Mouse (Mus musculus) heart, embryonic 11.5 days (tissue): Measurements from ENCODE around the gene Acp5. TPM values are rescaled to one million over a fixed set of nuclear protein-coding genes. Genes with fewer than 3 reads are reported as not detected.

Experiments used
- ATAC-seq: fragments of 200-750 bp; cut with Nextera tagmentation; replicated peaks from 2 replicates; pipeline ENCODE4 v1.8.0; 2017; ENCODE audit warnings: moderate library complexity; ENCODE audit not compliant: insufficient number of reproducible peaks, low FRiP score, low TSS enrichment
- H3K27ac ChIP-seq: fragments of 300-500 bp; sonication (generic); 2 replicates; pipeline ENCODE4 v1.5.1; 2014; ENCODE audit warnings: mild to moderate bottlenecking, low read depth, low read length
- H3K27me3 ChIP-seq: fragments of 300-500 bp; sonication (generic); 2 replicates; pipeline ENCODE4 v1.6.1; 2014; ENCODE audit warnings: mild to moderate bottlenecking, low read length, mixed read lengths; ENCODE audit not compliant: control insufficient read depth, insufficient read depth
- H3K36me3 ChIP-seq: fragments of 300-500 bp; sonication (generic); 2 replicates; pipeline ENCODE4 v1.6.1; 2014; ENCODE audit warnings: mild to moderate bottlenecking, low read length, moderate library complexity, mixed read lengths; ENCODE audit not compliant: control insufficient read depth, insufficient read depth
- H3K4me1 ChIP-seq: fragments of 300-500 bp; sonication (generic); 2 replicates; pipeline ENCODE4 v1.6.1; 2014; ENCODE audit warnings: low read length; ENCODE audit not compliant: control insufficient read depth, insufficient read depth
- H3K4me2 ChIP-seq: fragments of 300-500 bp; sonication (generic); 2 replicates; pipeline ENCODE4 v1.6.1; 2014; ENCODE audit warnings: mild to moderate bottlenecking, moderate library complexity
- H3K4me3 ChIP-seq: fragments of 300-500 bp; sonication (generic); 2 replicates; pipeline ENCODE4 v1.5.1; 2014; ENCODE audit warnings: low read depth, low read length
- H3K9ac ChIP-seq: fragments of 300-500 bp; sonication (generic); 2 replicates; pipeline ENCODE4 v1.6.1; 2014; ENCODE audit warnings: mild to moderate bottlenecking, low read depth, low read length, moderate library complexity
- H3K9me3 ChIP-seq: fragments of 300-500 bp; sonication (generic); replicated peaks from 2 replicates; pipeline ENCODE4 v1.6.1; 2016; ENCODE audit warnings: low read length; ENCODE audit not compliant: control insufficient read depth
- WGBS: fragments of 180-500 bp; shearing (Covaris S2); extraction: QIAGEN DNeasy Blood & Tissue Kit; methylation state at CpG from one replicate; pipeline ENCODE4 v1.1.7; 2014; ENCODE audit not compliant: insufficient replicate concordance; 5-methylcytosine and 5-hydroxymethylcytosine counted together
- polyA plus RNA-seq: library from polyadenylated mRNA; unstranded; fragments of >200 nt; fragmentation: Nextera tagmentation; extraction: Ambion mirVana; gene quantifications from 2 replicates; pipeline ENCODE4 v1.2.1, GENCODE M21; 2014

Gene Acp5
- polyA plus RNA-seq, 1 experiment from 2014 or later, result 68.9 TPM

DNA sequence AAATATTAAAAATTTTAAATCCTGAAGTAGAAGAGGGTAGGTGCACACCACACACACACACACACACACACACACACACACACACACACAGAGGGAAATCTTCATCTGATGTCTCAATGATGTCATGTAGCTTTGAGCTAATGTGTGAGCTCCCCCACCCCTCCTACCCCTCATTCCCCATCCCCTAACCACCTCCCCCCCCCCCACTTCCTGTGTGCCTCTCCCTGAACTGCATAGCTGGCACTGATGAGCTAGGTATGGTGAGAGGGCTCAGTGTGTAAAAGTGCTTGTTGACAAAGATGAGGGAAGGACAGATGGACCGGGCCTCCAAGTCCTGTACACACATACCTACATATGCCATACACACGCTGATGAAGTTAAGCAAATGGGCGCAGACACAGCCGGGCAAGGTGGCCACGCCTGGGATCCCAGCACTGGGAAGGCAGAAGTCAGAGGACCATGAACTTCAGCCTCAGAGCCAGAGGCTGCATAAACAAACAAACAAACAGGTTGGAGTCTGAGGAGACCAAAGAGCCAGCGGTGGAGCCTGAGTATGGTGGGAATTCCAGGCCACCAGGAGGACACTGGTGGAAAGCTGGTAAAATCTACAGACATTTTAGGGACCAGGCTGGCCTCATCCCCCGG is 1.1 kb downstream of the Acp5 start:
- peaks cover 3% of the 10 kb centered on the region for H3K27me3 ChIP-seq
- WGBS, result 68% methylated on average over 7 of the region's 7 CpGs
- H3K9me3 ChIP-seq, result no peaks in the 10 kb centered on the region
- H3K27ac ChIP-seq, result peak overlapping the region; percentile 75; the same call in 1 of the 2 replicates
- peak overlapping the region; percentile 87 for H3K4me2 ChIP-seq
- peaks cover 9% of the 10 kb centered on the region for H3K4me1 ChIP-seq
- peak overlapping the region; percentile 64 for H3K9ac ChIP-seq
- ATAC-seq, result no peak
- H3K4me3 ChIP-seq, result peak overlapping the region; percentile 45
- H3K36me3 ChIP-seq, result no peaks in the 10 kb centered on the region

DNA sequence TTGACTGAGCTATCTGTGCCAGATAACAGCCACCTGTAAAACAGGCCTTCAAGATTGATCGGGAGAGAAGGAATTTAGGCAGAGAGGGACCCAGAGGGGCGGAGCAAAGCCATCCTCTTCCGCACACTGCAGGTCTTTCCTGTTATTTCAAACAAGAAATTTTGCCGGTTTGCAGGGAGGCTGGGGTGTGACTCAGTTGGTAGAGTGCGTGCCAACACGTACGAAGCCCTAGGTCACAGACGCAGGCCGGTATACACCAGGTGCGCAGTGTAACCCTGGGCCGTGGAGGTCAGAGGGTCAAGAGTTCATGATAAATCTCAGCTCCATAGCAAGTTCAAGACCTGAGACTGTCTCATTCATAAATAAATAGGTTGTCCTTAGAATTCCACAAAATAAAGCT is 3.3 kb downstream of the Acp5 start:
- Histone ChIP-seq H3K36me3 (no peaks in the 10 kb centered on the region), H3K27ac (no peak overlapping the region), H3K4me1 (peaks cover 9% of the 10 kb centered on the region), H3K27me3 (no peaks in the 10 kb centered on the region; the same call in none of the 2 replicates), H3K9ac (peak overlapping the region; percentile 69), H3K9me3 (no peaks in the 10 kb centered on the region), H3K4me3 (peak overlapping the region; percentile 45), H3K4me2 (peak overlapping the region; percentile 87)
- WGBS, result 36% methylated on average over 11 of the region's 11 CpGs
- ATAC-seq, result no peak

DNA sequence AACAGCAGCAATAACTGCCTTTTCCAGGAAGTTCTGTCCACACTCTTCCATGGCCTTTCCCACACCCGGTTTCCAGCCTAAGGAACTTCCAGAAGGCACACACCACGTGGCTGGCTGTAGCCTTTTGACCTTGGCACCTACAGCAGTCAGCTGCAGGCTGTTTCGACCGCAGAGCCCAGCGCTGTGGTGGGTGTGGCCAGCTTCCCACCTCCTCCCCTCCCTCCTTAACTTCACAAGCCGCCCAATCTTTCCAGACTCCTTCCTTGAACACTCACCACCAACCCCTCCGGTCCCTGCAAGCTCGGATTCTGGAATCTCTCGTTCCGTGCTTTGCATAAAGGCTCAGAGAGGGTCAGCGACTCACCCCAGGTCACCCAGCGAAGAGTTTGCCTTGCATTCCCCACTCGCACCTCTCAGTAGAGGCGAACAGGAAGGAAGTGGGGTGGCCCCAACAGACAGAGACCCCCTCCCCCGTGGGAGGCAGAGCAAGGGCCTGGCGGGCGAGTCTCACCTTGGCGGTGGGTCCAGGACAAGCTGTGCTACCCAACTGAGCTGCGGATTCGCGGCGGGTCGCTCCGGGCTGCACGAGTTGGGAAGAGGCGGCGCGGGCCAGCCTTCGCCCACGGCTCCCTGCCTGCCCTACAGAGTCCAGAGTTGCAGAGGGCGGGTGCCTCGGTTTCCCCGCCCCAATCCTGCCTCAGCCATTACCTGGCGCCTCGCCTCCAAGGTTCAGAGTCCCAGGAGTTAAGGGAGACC is 4.1 kb downstream of the Acp5 start:
- 2% methylated on average over 35 of the region's 35 CpGs for WGBS
- H3K36me3 ChIP-seq, result no peaks in the 10 kb centered on the region

DNA sequence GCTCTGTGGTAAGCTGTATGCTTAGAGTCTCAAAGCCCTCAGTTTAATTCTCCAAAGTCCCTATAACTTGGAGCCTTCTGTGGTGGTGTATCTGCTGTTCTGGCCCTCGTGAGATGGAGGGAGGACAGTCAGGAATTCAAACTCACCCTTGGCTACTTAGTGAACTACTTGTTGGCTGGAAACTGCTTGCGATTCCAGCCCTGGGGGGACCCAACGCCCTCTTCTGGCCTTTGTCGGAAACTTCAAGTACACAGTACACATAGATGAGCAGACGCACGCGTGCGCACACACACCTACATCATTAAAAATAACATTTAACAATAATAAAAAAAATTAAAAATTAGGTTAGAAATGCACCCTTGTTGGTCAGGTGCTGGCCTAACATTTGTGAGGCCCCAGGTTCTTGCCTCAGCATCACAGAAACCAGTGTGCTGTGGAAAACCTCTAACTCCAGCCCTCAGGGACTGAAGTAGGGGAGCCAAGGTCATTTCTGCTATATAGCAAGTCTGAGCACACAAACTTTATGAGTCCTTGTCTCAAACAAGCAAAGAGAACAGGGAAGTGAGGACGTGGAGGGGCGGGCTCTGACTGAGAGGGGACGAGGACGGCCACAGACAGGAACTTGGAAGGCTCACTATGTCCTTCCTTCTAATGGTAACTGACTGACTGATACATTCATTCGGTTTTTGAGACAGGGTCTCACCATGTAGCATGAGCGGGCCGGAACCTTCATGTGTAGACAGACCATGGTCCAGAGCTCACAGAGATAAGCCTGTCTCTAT is 10.1 kb downstream of the Acp5 start:
- Histone ChIP-seq H3K4me3 (no peak overlapping the region), H3K36me3 (no peaks in the 10 kb centered on the region), H3K4me1 (no peaks in the 10 kb centered on the region), H3K4me2 (no peak overlapping the region), H3K9me3 (no peaks in the 10 kb centered on the region), H3K27ac (no peak overlapping the region), H3K9ac (no peak overlapping the region), H3K27me3 (no peaks in the 10 kb centered on the region; the same call in 1 of the 2 replicates)
- no peak for ATAC-seq
- 86% methylated on average over 15 of the region's 15 CpGs for WGBS

More for the DNA sequence above, 4.1 kb downstream of the Acp5 start:
- H3K9me3 ChIP-seq, result no peaks in the 10 kb centered on the region
- H3K4me3 ChIP-seq, result peak overlapping the region; percentile 45
- H3K4me2 ChIP-seq, result peak overlapping the region; percentile 87
- peaks cover 9% of the 10 kb centered on the region for H3K4me1 ChIP-seq
- ATAC-seq, result 0 out of 2 replicates have a peak, but pooled peaks have one; percentile 24
- H3K27me3 ChIP-seq, result no peaks in the 10 kb centered on the region; the same call in none of the 2 replicates
- peak overlapping the region; percentile 69 for H3K9ac ChIP-seq
- H3K27ac ChIP-seq, result no peak overlapping the region

DNA sequence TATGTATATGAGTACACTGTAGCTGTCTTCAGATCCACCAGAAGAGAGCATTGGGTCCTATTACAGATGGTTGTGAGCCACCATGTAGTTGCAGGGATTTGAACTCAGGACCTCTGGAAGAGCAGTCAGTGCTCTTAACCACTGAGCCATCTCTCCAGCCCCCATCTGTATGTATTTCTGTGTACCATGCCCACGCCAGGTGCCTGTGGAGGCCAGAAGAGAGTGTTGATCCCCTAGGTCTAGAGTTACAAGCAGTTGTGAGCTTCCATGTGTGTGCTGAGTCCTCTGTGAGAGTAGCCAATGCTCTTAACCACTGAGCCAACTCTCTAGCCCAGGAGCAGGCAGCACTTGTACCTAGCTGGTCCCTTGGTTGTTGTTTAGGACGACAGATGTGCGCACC is 11.3 kb downstream of the Acp5 start:
- Histone ChIP-seq H3K27ac (no peak overlapping the region), H3K4me3 (no peak overlapping the region), H3K9ac (no peak overlapping the region), H3K4me2 (no peak overlapping the region), H3K9me3 (no peaks in the 10 kb centered on the region), H3K36me3 (no peaks in the 10 kb centered on the region), H3K27me3 (no peaks in the 10 kb centered on the region), H3K4me1 (no peaks in the 10 kb centered on the region)
- WGBS, result 85% methylated on average over 3 of the region's 3 CpGs
- ATAC-seq, result no peak

DNA sequence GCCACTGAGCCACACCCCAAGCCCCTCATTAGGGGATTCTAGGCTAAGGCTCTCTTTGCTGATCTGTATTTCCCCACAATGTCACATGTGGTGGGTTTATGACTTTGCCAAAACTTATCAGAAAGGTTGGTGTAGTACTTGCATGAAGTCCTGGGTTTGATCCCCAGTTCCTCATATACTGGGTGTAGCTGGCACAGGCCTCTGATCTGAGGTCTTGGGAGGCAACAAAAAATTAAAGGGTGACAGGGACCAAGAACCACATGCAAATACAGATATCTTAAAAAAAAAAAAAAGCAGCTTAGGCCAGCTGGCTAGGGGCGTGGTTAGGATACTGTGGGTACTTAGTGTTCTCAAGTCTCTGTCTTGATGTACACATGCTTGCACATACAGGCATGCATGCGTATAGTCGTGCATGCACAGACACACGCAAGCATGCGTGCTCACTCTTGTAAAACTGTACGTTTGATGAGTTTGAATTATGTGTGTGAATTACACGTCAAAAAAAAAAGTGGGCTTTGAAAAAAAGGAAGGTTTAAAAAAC is 12.4 kb downstream of the Acp5 start:
- Histone ChIP-seq H3K36me3 (no peaks in the 10 kb centered on the region), H3K4me3 (no peak overlapping the region), H3K9ac (no peak overlapping the region), H3K27ac (no peak overlapping the region), H3K4me2 (no peak overlapping the region), H3K9me3 (no peaks in the 10 kb centered on the region), H3K4me1 (no peaks in the 10 kb centered on the region), H3K27me3 (no peaks in the 10 kb centered on the region)
- no peak for ATAC-seq
- 81% methylated on average over 7 of the region's 7 CpGs for WGBS

DNA sequence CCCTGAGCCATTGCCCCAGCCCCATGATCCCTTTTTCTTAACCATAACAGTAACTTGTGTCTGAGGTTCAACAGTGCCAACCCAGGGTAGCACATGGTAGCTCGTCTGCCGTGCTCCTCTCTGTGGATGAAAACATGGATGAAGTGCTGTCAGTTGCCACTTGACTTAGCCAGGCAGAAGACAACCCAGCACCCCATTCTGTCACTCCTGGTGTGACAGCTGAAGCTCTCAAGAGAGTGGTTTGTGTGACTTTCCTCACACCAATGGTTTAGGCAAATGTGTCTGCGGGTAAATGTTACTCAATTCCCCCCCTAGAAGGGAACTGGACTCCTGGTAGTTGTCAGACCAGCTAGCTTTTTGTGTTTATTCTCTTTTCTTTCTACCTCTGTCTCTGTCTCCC is 13.5 kb downstream of the Acp5 start:
- Histone ChIP-seq H3K9ac (no peak overlapping the region), H3K9me3 (no peaks in the 10 kb centered on the region), H3K4me3 (no peak overlapping the region), H3K4me2 (no peak overlapping the region), H3K27ac (no peak overlapping the region), H3K36me3 (no peaks in the 10 kb centered on the region), H3K27me3 (no peaks in the 10 kb centered on the region), H3K4me1 (0 out of 2 replicates have a peak, but pooled peaks cover 4% of the 10 kb centered on the region)
- ATAC-seq, result no peak
- WGBS, result 66% methylated on average over 3 of the region's 3 CpGs

DNA sequence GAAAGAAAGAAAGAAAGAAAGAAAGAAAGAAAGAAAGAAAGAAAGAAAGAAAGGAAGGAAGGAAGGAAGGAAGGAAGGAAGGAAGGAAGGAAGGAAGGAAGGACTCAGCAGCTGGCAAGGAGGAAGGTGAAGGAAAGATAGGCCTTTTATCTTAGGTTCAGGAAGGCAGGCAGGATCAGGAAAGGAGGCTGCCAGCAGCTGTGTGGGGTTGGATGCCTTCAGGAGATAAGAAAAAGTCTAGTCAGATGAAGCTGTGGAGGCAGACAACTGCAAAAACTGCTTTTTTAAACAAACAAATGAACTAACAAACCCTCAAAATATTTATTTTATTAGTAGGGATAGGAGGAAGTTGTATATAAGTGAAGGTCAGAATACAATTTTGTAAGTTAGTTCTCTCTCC is 14.0 kb downstream of the Acp5 start:
- H3K36me3 ChIP-seq, result no peaks in the 10 kb centered on the region
- no peaks in the 10 kb centered on the region for H3K9me3 ChIP-seq
- H3K4me2 ChIP-seq, result no peak overlapping the region
- H3K4me3 ChIP-seq, result no peak overlapping the region
- H3K4me1 ChIP-seq, result 0 out of 2 replicates have a peak, but pooled peaks cover 4% of the 10 kb centered on the region
- no peak overlapping the region for H3K9ac ChIP-seq
- no peaks in the 10 kb centered on the region for H3K27me3 ChIP-seq
- H3K27ac ChIP-seq, result no peak overlapping the region
- no peak for ATAC-seq
